Mouse (Mus musculus) CH12.LX (cell line): ENCODE measurements around the gene Tnnt1. TPM values are rescaled to one million over a fixed set of nuclear protein-coding genes. Genes with fewer than 3 reads are reported as not detected.

Experiments used
- DNase-seq: peaks from one replicate; pipeline ENCODE4 v3.0.0-alpha.2; 2013; ENCODE audit errors: extremely low read depth
- H3K27ac ChIP-seq: 2 replicates; pipeline ENCODE4 v1.5.1; 2012; ENCODE audit warnings: low read depth, mild to moderate bottlenecking, control low read depth, moderate library complexity; ENCODE audit not compliant: insufficient read depth
- H3K27me3 ChIP-seq: replicated peaks from 2 replicates; pipeline ENCODE3; 2012; ENCODE audit warnings: inconsistent platforms
- H3K36me3 ChIP-seq, 2 experiments: replicated peaks in 1 of 2; 2 replicates each; pipeline versions ENCODE3 to v1.6.1; 2012; ENCODE audit warnings: inconsistent platforms in 1 of 2, low read length in 1 of 2, mild to moderate bottlenecking in 1 of 2, mixed read lengths in 1 of 2, moderate library complexity in 1 of 2; ENCODE audit not compliant: control insufficient read depth in 1 of 2, insufficient read depth in 1 of 2
- H3K4me1 ChIP-seq, 2 experiments: 2 replicates each; pipeline ENCODE4 v1.6.1; 2012; ENCODE audit warnings: inconsistent platforms in 1 of 2, moderate library complexity in 1 of 2; ENCODE audit not compliant: insufficient read depth in 2 of 2, control insufficient read depth in 1 of 2
- H3K4me2 ChIP-seq: 2 replicates; pipeline ENCODE4 v1.6.1; 2012; ENCODE audit warnings: low read depth, mild to moderate bottlenecking, control low read depth; ENCODE audit not compliant: poor library complexity, insufficient read depth, severe bottlenecking
- H3K4me3 ChIP-seq, 3 experiments: fragments of 150-350 bp in 1 of 3; sonication (generic) in 1 of 3; replicated peaks in 1 of 3; 2 replicates each; pipeline versions ENCODE3 to v1.5.1; 2011 to 2012; ENCODE audit warnings: low read depth in 2 of 3, low read length in 2 of 3, mild to moderate bottlenecking in 2 of 3, moderate library complexity in 2 of 3, control low read depth in 1 of 3, improper control_type of control experiment in 1 of 3, inconsistent platforms in 1 of 3, mixed read lengths in 1 of 3; ENCODE audit not compliant: poor library complexity in 1 of 3
- H3K79me2 ChIP-seq: replicated peaks from 2 replicates; pipeline ENCODE4 v1.6.1; 2012; ENCODE audit warnings: mild to moderate bottlenecking, moderate library complexity; ENCODE audit not compliant: control insufficient read depth, poor library complexity, insufficient read depth, severe bottlenecking; ENCODE audit errors: extremely low read depth
- H3K9ac ChIP-seq: 2 replicates; pipeline ENCODE4 v1.6.1; 2012; ENCODE audit warnings: low read depth, mild to moderate bottlenecking, control low read depth, moderate library complexity; ENCODE audit not compliant: insufficient read depth
- H3K9me3 ChIP-seq: replicated peaks from 2 replicates; pipeline ENCODE3; 2012; ENCODE audit warnings: low read length, inconsistent platforms, mixed read lengths
- CHD2 ChIP-seq: IDR thresholded peaks from 2 replicates; pipeline ENCODE4 v1.6.1; 2011; ENCODE audit warnings: low read length, improper control_type of control experiment
- E2F4 ChIP-seq: IDR thresholded peaks from 2 replicates; pipeline ENCODE4 v1.6.1; 2011; ENCODE audit warnings: low read depth, low read length, improper control_type of control experiment; ENCODE audit not compliant: insufficient replicate concordance
- ELF1 ChIP-seq: IDR thresholded peaks from 2 replicates; pipeline ENCODE4 v1.6.1; 2014; ENCODE audit warnings: low read depth, mild to moderate bottlenecking, inconsistent platforms, low read length, improper control_type of control experiment
- ETS1 ChIP-seq: conservative IDR thresholded peaks from 2 replicates; pipeline ENCODE4 v1.6.1; 2012; ENCODE audit warnings: low read depth, mild to moderate bottlenecking, inconsistent platforms, low read length, improper control_type of control experiment, moderate library complexity
- GABPA ChIP-seq: IDR thresholded peaks from 2 replicates; pipeline ENCODE4 v1.6.1; 2012; ENCODE audit warnings: low read depth, low read length, improper control_type of control experiment, inconsistent platforms; ENCODE audit not compliant: insufficient replicate concordance
- HCFC1 ChIP-seq: IDR thresholded peaks from 2 replicates; pipeline ENCODE4 v1.6.1; 2012; ENCODE audit warnings: low read depth, mild to moderate bottlenecking, inconsistent platforms, low read length, improper control_type of control experiment
- IRF4 ChIP-seq: IDR thresholded peaks from 2 replicates; pipeline ENCODE4 v1.6.1; 2014; ENCODE audit warnings: low read depth, mild to moderate bottlenecking, inconsistent platforms, low read length, improper control_type of control experiment
- JUN ChIP-seq: IDR thresholded peaks from 2 replicates; pipeline ENCODE4 v1.6.1; 2011; ENCODE audit warnings: low read depth, mild to moderate bottlenecking, low read length, improper control_type of control experiment, moderate library complexity; ENCODE audit not compliant: insufficient read depth
- KAT2A ChIP-seq: IDR thresholded peaks from 2 replicates; pipeline ENCODE4 v1.6.1; 2012; ENCODE audit warnings: low read length, improper control_type of control experiment, inconsistent platforms; ENCODE audit not compliant: insufficient replicate concordance
- MAX ChIP-seq: IDR thresholded peaks from 2 replicates; pipeline ENCODE4 v1.6.1; 2011; ENCODE audit warnings: low read length, improper control_type of control experiment
- MEF2A ChIP-seq: IDR thresholded peaks from 2 replicates; pipeline ENCODE4 v1.6.1; 2014; ENCODE audit warnings: low read depth, mild to moderate bottlenecking, inconsistent platforms, low read length, improper control_type of control experiment, borderline replicate concordance
- RAD21 ChIP-seq: IDR thresholded peaks from 2 replicates; pipeline ENCODE4 v1.6.1; 2011; ENCODE audit warnings: low read depth, mild to moderate bottlenecking, low read length, improper control_type of control experiment, moderate library complexity
- RCOR1 ChIP-seq: conservative IDR thresholded peaks from 2 replicates; pipeline ENCODE4 v1.6.1; 2012; ENCODE audit warnings: low read depth, mild to moderate bottlenecking, inconsistent platforms, low read length, improper control_type of control experiment
- SMC3 ChIP-seq: IDR thresholded peaks from 2 replicates; pipeline ENCODE4 v1.6.1; 2011; ENCODE audit warnings: low read depth, low read length, improper control_type of control experiment
- UBTF ChIP-seq: IDR thresholded peaks from 2 replicates; pipeline ENCODE4 v1.6.1; 2012; ENCODE audit warnings: low read depth, mild to moderate bottlenecking, inconsistent platforms, low read length, improper control_type of control experiment, moderate library complexity
- USF1 ChIP-seq: IDR thresholded peaks from 2 replicates; pipeline ENCODE4 v1.6.1; 2014; ENCODE audit warnings: low read depth, mild to moderate bottlenecking, inconsistent platforms, low read length, improper control_type of control experiment
- USF2 ChIP-seq: conservative IDR thresholded peaks from 2 replicates; pipeline ENCODE4 v1.6.1; 2011; ENCODE audit warnings: low read depth, low read length, improper control_type of control experiment
- ZMIZ1 ChIP-seq: IDR thresholded peaks from 2 replicates; pipeline ENCODE4 v1.6.1; 2012; ENCODE audit warnings: low read depth, mild to moderate bottlenecking, inconsistent platforms, low read length, improper control_type of control experiment
- dilution Hi-C: fragments of 300-500 bp; cut with MboI; formaldehyde crosslinking; loops from 2 replicates; pipeline ENCODE4 v1.14.3; 2020; ENCODE audit warnings: low sequenced_read_pairs; ENCODE audit not compliant: extremely low pct_unique_long_range_greater_than_20kb, extremely low pct_ligation_motif_present
- in situ Hi-C: fragments of 300-500 bp; cut with MboI; formaldehyde crosslinking; loops from 3 replicates; pipeline ENCODE4 v1.14.3; 2019; ENCODE audit warnings: low sequenced_read_pairs, low pct_ligation_motif_present, low pct_unique_long_range_greater_than_20kb, mixed read lengths
- polyA plus RNA-seq: library from polyadenylated mRNA; unstranded; fragments of >175 nt; gene quantifications from 2 replicates; pipeline ENCODE4 v1.2.1, GENCODE M21; 2012; ENCODE audit warnings: low read depth; ENCODE audit not compliant: insufficient read length
- total RNA-seq, 2 experiments: library from RNA; depleted of rRNA; stranded (reverse); fragments of 300-350 nt in 1 of 2; fragments of >200 nt in 1 of 2; gene quantifications; 2 replicates each; pipeline ENCODE4 v1.2.3; 2012 to 2014

Tnnt1 gene
- total and polyA plus RNA-seq, 3 experiments: 0.30 to 0.36 TPM; not detected in 1

- Histone ChIP-seq H3K27me3 (no peaks in the 10 kb centered on the region), H3K9me3 (no peaks in the 10 kb centered on the region), H3K9ac (no peak overlapping the region), H3K4me3 (no peak overlapping the region), H3K4me1 (peaks cover 8 to 26% of the 10 kb centered on the region in 2 experiments; a peak in 3 of 4 replicates), H3K36me3 (no peaks in the 10 kb centered on the region), H3K4me2 (no peak overlapping the region), H3K79me2 (no peaks in the 10 kb centered on the region), H3K27ac (no peak overlapping the region)
- in situ Hi-C loops (loop anchor here (10.0 kb wide), 1 partner anchor 391 kb away; no protein-coding TSS in a partner anchor), dilution Hi-C loops (no loop called here)
- TF ChIP-seq ELF1 (no peak), IRF4 (no peak), SMC3 (no peak), ETS1 (no peak), MEF2A (no peak), USF1 (no peak), HCFC1 (no peak), CHD2 (no peak), USF2 (no peak), UBTF (no peak), RCOR1 (no peak), KAT2A (no peak), GABPA (no peak), JUN (no peak), ZMIZ1 (no peak), E2F4 (no peak), MAX (no peak), RAD21 (no peak)
- DNase-seq: no peak
Observed at GRCm38 (mm10) chr7:4515853-4516252, 329 bp downstream of the Tnnt1 start.

GRCm38 (mm10) chr7:4513829-4514712 lies 2.1 kb downstream of the Tnnt1 start:
- no peaks in the 10 kb centered on the region for H3K9me3 ChIP-seq
- H3K4me2 ChIP-seq: no peak overlapping the region
- no peak overlapping the region for H3K4me3 ChIP-seq
- H3K27ac ChIP-seq: no peak overlapping the region
- no peak for DNase-seq
- in situ Hi-C loops: loop anchor here (10.0 kb wide), 1 partner anchor 389 kb away; no protein-coding TSS in a partner anchor
- dilution Hi-C loops: no loop called here
- no peak for TF ChIP-seq KAT2A
- H3K27me3 ChIP-seq: no peaks in the 10 kb centered on the region
- H3K36me3 ChIP-seq: no peaks in the 10 kb centered on the region
- peaks cover 8 to 26% of the 10 kb centered on the region in 2 experiments; a peak in 3 of 4 replicates for H3K4me1 ChIP-seq
- no peaks in the 10 kb centered on the region for H3K79me2 ChIP-seq
- no peak overlapping the region for H3K9ac ChIP-seq
